Mouse (Mus musculus): ENCODE measurements at regions not wholly inside any gene's neighbourhood (a gene's known extent, or its start where the extent isn't known, plus 50 kb on each side); places are given as distances from the start of the nearest gene placed in this dataset.

GRCm38 (mm10) chr11:19073265-19073664 is 54.5 kb upstream of the Meis1 start:
- intact Hi-C loops (cut with DNase I), result no loop called here
- no peak for DNase-seq

- peak; percentile 35 for DNase-seq
- intact Hi-C loops (cut with DNase I), result no loop called here
Measured at GRCm38 (mm10) chr11:19073887-19074564, 55.2 kb upstream of the Meis1 start.

GRCm38 (mm10) chr11:19091101-19091857 is 72.5 kb upstream of the Meis1 start:
- intact Hi-C loops (cut with DNase I), result no loop called here
- DNase-seq, result no peak

GRCm38 (mm10) chr11:19092967-19093745 is 74.4 kb upstream of the Meis1 start:
- intact Hi-C loops (cut with DNase I), result no loop called here
- DNase-seq, result no peak

- intact Hi-C loops (cut with DNase I), result no loop called here
- no peak for DNase-seq
Measured at GRCm38 (mm10) chr11:19093749-19094148, 75.0 kb upstream of the Meis1 start.

GRCm38 (mm10) chr11:19094183-19094582 is 75.4 kb upstream of the Meis1 start:
- no peak for DNase-seq
- intact Hi-C loops (cut with DNase I), result no loop called here

GRCm38 (mm10) chr11:19102981-19103568 is 84.3 kb upstream of the Meis1 start:
- intact Hi-C loops (cut with DNase I), result no loop called here
- DNase-seq, result no peak

GRCm38 (mm10) chr11:19107180-19107579 is 88.4 kb upstream of the Meis1 start:
- DNase-seq, result peak; percentile 38
- intact Hi-C loops (cut with DNase I), result no loop called here

GRCm38 (mm10) chr11:19109055-19109454 is 90.3 kb upstream of the Meis1 start:
- intact Hi-C loops (cut with DNase I), result no loop called here
- DNase-seq, result no peak

GRCm38 (mm10) chr11:19111916-19112575 is 93.3 kb upstream of the Meis1 start:
- intact Hi-C loops (cut with DNase I), result no loop called here
- DNase-seq, result peak; percentile 36

- no peak for DNase-seq
- intact Hi-C loops (cut with DNase I), result no loop called here
Measured at GRCm38 (mm10) chr11:19117121-19117520, 98.3 kb upstream of the Meis1 start.

- intact Hi-C loops (cut with DNase I), result no loop called here
Measured at GRCm38 (mm10) chr11:19118258-19118657, 99.5 kb upstream of the Meis1 start.

GRCm38 (mm10) chr11:19119927-19120827 is 101.4 kb upstream of the Meis1 start:
- DNase-seq, result no peak
- intact Hi-C loops (cut with DNase I), result no loop called here

More at GRCm38 (mm10) chr11:19118258-19118657, 99.5 kb upstream of the Meis1 start:
- DNase-seq, result no peak

- intact Hi-C loops (cut with DNase I), result no loop called here
- peak; percentile 10 for DNase-seq
Measured at GRCm38 (mm10) chr11:19120871-19121270, 102.1 kb upstream of the Meis1 start.

GRCm38 (mm10) chr11:19135375-19136050 is 116.7 kb upstream of the Meis1 start:
- intact Hi-C loops (cut with DNase I), result no loop called here
- no peak for DNase-seq

GRCm38 (mm10) chr11:19138423-19138822 is 119.6 kb upstream of the Meis1 start:
- intact Hi-C loops (cut with DNase I), result no loop called here
- DNase-seq, result peak; percentile 42

GRCm38 (mm10) chr11:19138831-19139230 is 120.0 kb upstream of the Meis1 start:
- intact Hi-C loops (cut with DNase I), result no loop called here

GRCm38 (mm10) chr11:19143267-19144000 is 124.6 kb upstream of the Meis1 start:
- intact Hi-C loops (cut with DNase I), result no loop called here
- peak; percentile 11 for DNase-seq

More at GRCm38 (mm10) chr11:19138831-19139230, 120.0 kb upstream of the Meis1 start:
- DNase-seq, result no peak

Data from left cerebral cortex, postnatal 4 days (tissue).